Mouse (Mus musculus) embryonic facial prominence, embryonic 11.5 days (tissue): ENCODE data around the gene Nynrin. TPM values are rescaled to one million over a fixed set of nuclear protein-coding genes. Genes with fewer than 3 reads are reported as not detected.

Experiments
- ATAC-seq: fragments of 200-750 bp; cut with Nextera tagmentation; replicated peaks from 2 replicates; pipeline ENCODE4 v1.8.0; 2017; ENCODE audit warnings: low read depth; ENCODE audit not compliant: insufficient number of reproducible peaks, low FRiP score, low TSS enrichment
- DNase-seq: peaks from one replicate; pipeline ENCODE4 v3.0.0-alpha.2; 2015; ENCODE audit warnings: low spot score
- H3K27ac ChIP-seq: fragments of 300-500 bp; sonication (generic); replicated peaks from 2 replicates; pipeline ENCODE4 v1.5.1; 2014; ENCODE audit warnings: mild to moderate bottlenecking, low read depth, low read length, control low read depth
- H3K27me3 ChIP-seq: fragments of 300-500 bp; sonication (generic); 2 replicates; pipeline ENCODE4 v1.6.1; 2014; ENCODE audit warnings: mild to moderate bottlenecking, low read length, moderate library complexity, mixed read lengths; ENCODE audit not compliant: control insufficient read depth, insufficient read depth
- H3K36me3 ChIP-seq: fragments of 300-500 bp; sonication (generic); replicated peaks from 2 replicates; pipeline ENCODE4 v1.6.1; 2014; ENCODE audit warnings: low read depth, mild to moderate bottlenecking, low read length, moderate library complexity, mixed read lengths; ENCODE audit not compliant: control insufficient read depth, insufficient read depth
- H3K4me1 ChIP-seq: fragments of 300-500 bp; sonication (generic); 2 replicates; pipeline ENCODE4 v1.6.1; 2014; ENCODE audit warnings: low read length, mixed read lengths; ENCODE audit not compliant: control insufficient read depth, insufficient read depth
- H3K4me2 ChIP-seq: fragments of 300-500 bp; sonication (generic); 2 replicates; pipeline ENCODE4 v1.6.1; 2014; ENCODE audit warnings: low read depth, mild to moderate bottlenecking, control low read depth, low read length, moderate library complexity
- H3K4me3 ChIP-seq: fragments of 300-500 bp; sonication (generic); 2 replicates; pipeline ENCODE4 v1.5.1; 2014; ENCODE audit warnings: low read depth, low read length, control low read depth
- H3K9ac ChIP-seq: fragments of 300-500 bp; sonication (generic); replicated peaks from 2 replicates; pipeline ENCODE4 v1.6.1; 2014; ENCODE audit warnings: mild to moderate bottlenecking, control low read depth, low read length
- H3K9me3 ChIP-seq: fragments of 300-500 bp; sonication (generic); replicated peaks from 2 replicates; pipeline ENCODE4 v1.6.1; 2016; ENCODE audit warnings: mild to moderate bottlenecking, low read length, inconsistent platforms, mixed read lengths; ENCODE audit not compliant: control insufficient read depth
- WGBS: fragments of 180-500 bp; shearing (Covaris S2); extraction: QIAGEN DNeasy Blood & Tissue Kit; methylation state at CpG from one replicate; pipeline ENCODE4 v1.1.7; 2014; 5-methylcytosine and 5-hydroxymethylcytosine counted together
- polyA plus RNA-seq: library from polyadenylated mRNA; unstranded; fragments of >200 nt; fragmentation: Nextera tagmentation; extraction: Ambion mirVana; gene quantifications from 2 replicates; pipeline ENCODE4 v1.2.1, GENCODE M21; 2014

Gene Nynrin
- polyA plus RNA-seq, 1 experiment from 2014 or later, result 13.6 TPM

GRCm38 (mm10) chr14:55898947-55899346, 45.1 kb downstream of the Nynrin start:
- DNase-seq (no peak), ATAC-seq (no peak)
- Histone ChIP-seq H3K4me2 (no peak overlapping the region; the same call in 1 of the 2 replicates), H3K27ac (no peak overlapping the region), H3K9ac (no peak overlapping the region), H3K4me3 (no peak overlapping the region), H3K36me3 (peaks cover 7% of the 10 kb centered on the region; the same call in 1 of the 2 replicates), H3K27me3 (no peaks in the 10 kb centered on the region), H3K9me3 (no peaks in the 10 kb centered on the region), H3K4me1 (no peaks in the 10 kb centered on the region)
- 82% methylated on average over 7 of the region's 7 CpGs for WGBS

GRCm38 (mm10) chr14:55899701-55900413, 46.0 kb downstream of the Nynrin start, which contains the start of gene Sdr39u1:
Gene Sdr39u1 (minus strand): TSS chr14:55900293.
- Histone ChIP-seq H3K27me3 (no peaks in the 10 kb centered on the region), H3K4me1 (no peaks in the 10 kb centered on the region), H3K4me3 (peak within 1 kb of the TSS; percentile 42), H3K9ac (peak within 1 kb of the TSS; percentile 79), H3K9me3 (no peaks in the 10 kb centered on the region), H3K27ac (peak within 1 kb of the TSS; percentile 56), H3K4me2 (peak within 1 kb of the TSS; percentile 88), H3K36me3 (peaks cover 3% of the 10 kb centered on the region; the same call in 1 of the 2 replicates)
- peak; percentile 93 for DNase-seq
- ATAC-seq, result peak; percentile 86
- 3% methylated on average over 39 of the region's 39 CpGs for WGBS

GRCm38 (mm10) chr14:55900414-55900755, 46.6 kb downstream of the Nynrin start:
- 8% methylated on average over 12 of the region's 12 CpGs for WGBS
- H3K4me3 ChIP-seq, result peak overlapping the region; percentile 42
- peak overlapping the region; percentile 88 for H3K4me2 ChIP-seq
- H3K27ac ChIP-seq, result peak overlapping the region; percentile 56; the same call in 1 of the 2 replicates
- no peaks in the 10 kb centered on the region for H3K27me3 ChIP-seq
- H3K4me1 ChIP-seq, result no peaks in the 10 kb centered on the region
- peak overlapping the region; percentile 79 for H3K9ac ChIP-seq
- no peak for DNase-seq
- peaks cover 3% of the 10 kb centered on the region; the same call in 1 of the 2 replicates for H3K36me3 ChIP-seq
- no peaks in the 10 kb centered on the region for H3K9me3 ChIP-seq
- no peak; the same call in 1 of the 2 replicates for ATAC-seq

GRCm38 (mm10) chr14:55905518-55905917, 51.7 kb downstream of the Nynrin start:
- DNase-seq, result no peak
- no peaks in the 10 kb centered on the region for H3K4me1 ChIP-seq

GRCm38 (mm10) chr14:55913406-55913805, 59.6 kb downstream of the Nynrin start:
- Histone ChIP-seq H3K9me3 (no peaks in the 10 kb centered on the region), H3K4me1 (no peaks in the 10 kb centered on the region), H3K36me3 (no peaks in the 10 kb centered on the region), H3K9ac (no peak overlapping the region), H3K27ac (no peak overlapping the region), H3K27me3 (no peaks in the 10 kb centered on the region), H3K4me2 (no peak overlapping the region), H3K4me3 (no peak overlapping the region)
- ATAC-seq (no peak), DNase-seq (no peak)
- WGBS, result 47% methylated on average over 4 of the region's 4 CpGs

More at GRCm38 (mm10) chr14:55905518-55905917, 51.7 kb downstream of the Nynrin start:
- Histone ChIP-seq H3K27ac (no peak overlapping the region), H3K4me3 (no peak overlapping the region), H3K36me3 (no peaks in the 10 kb centered on the region), H3K27me3 (no peaks in the 10 kb centered on the region), H3K9me3 (no peaks in the 10 kb centered on the region), H3K4me2 (no peak overlapping the region), H3K9ac (no peak overlapping the region)
- no peak for ATAC-seq
- 31% methylated on average over 1 of the region's 1 CpGs for WGBS

GRCm38 (mm10) chr14:55918240-55919082, 64.7 kb downstream of the Nynrin start:
- no peaks in the 10 kb centered on the region for H3K36me3 ChIP-seq
- no peaks in the 10 kb centered on the region for H3K9me3 ChIP-seq
- DNase-seq (peak; percentile 96), ATAC-seq (peak; percentile 74)
- WGBS, result 38% methylated on average over 14 of the region's 14 CpGs
- H3K4me2 ChIP-seq, result no peak overlapping the region
- H3K4me1 ChIP-seq, result no peaks in the 10 kb centered on the region
- no peak overlapping the region for H3K27ac ChIP-seq
- no peak overlapping the region for H3K9ac ChIP-seq
- H3K4me3 ChIP-seq, result no peak overlapping the region
- no peaks in the 10 kb centered on the region for H3K27me3 ChIP-seq

GRCm38 (mm10) chr14:55922475-55923232, 68.8 kb downstream of the Nynrin start:
- Histone ChIP-seq H3K27ac (no peak overlapping the region), H3K9ac (no peak overlapping the region), H3K4me3 (no peak overlapping the region), H3K9me3 (no peaks in the 10 kb centered on the region), H3K36me3 (no peaks in the 10 kb centered on the region), H3K27me3 (no peaks in the 10 kb centered on the region), H3K4me2 (no peak overlapping the region), H3K4me1 (no peaks in the 10 kb centered on the region)
- ATAC-seq, result no peak
- 70% methylated on average over 7 of the region's 7 CpGs for WGBS
- no peak for DNase-seq
